Mouse (Mus musculus) cortical plate, adult 2 months (tissue): ENCODE data around the gene Matn4.

Source experiments
- CTCF ChIP-seq: fragments of 200-500 bp; IDR thresholded peaks from 2 replicates; pipeline ENCODE4 v1.5.1; 2011; ENCODE audit warnings: mild to moderate bottlenecking, control low read depth, low read length; ENCODE audit not compliant: insufficient read depth; ENCODE audit errors: extremely low read depth
- POLR2A ChIP-seq: fragments of 200-500 bp; IDR thresholded peaks from 2 replicates; pipeline ENCODE4 v1.6.1; 2011; ENCODE audit warnings: mild to moderate bottlenecking, low read length, control low read depth; ENCODE audit not compliant: insufficient read depth; ENCODE audit errors: extremely low read depth

- no peak for TF ChIP-seq CTCF
- no peak for TF ChIP-seq POLR2A
These were observed 32.8 kb upstream of the Matn4 start for GRCm38 (mm10) chr2:164437710-164438109.
